Mouse (Mus musculus): Measurements from ENCODE around the gene Banf2.

DNA sequence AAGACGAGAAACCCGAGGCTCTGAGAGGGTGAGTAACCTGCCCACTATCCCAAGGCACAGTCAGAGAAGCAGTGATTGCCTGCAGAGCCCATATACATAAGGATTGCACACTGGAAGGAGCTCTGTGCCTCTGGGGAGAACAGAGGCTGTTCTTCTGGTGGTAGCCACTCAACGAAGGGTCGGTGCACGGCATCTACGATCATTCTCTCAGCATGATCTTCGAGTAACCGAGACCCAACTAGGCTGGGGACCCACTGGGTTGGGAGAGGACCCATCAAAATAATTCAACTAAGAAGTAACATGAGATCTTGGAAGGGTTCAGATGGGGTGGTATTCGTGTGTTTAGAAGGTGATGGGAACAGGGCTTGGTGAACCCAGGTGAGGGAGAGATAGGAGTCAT lies 17.0 kb upstream of the Banf2 start:
- TF ChIP-seq CTCF (conservative IDR thresholded peaks at IDR 0.05; ENCODE audit: low read length) (no peak), POU5F1 (IDR thresholded peaks at IDR 0.05; ENCODE audit: borderline replicate concordance, low read length) (no peak), NANOG (IDR thresholded peaks at IDR 0.05; ENCODE audit: borderline replicate concordance, low read length) (no peak)
